Mouse (Mus musculus) left cerebral cortex, postnatal 4 days (tissue): ENCODE data around the gene Nup205. TPM values are rescaled to one million over a fixed set of nuclear protein-coding genes. Genes with fewer than 3 reads are reported as not detected.
A peak's percentile ranks its signal among the peaks of the same experiment; 100 is the strongest.

Experiments
- DNase-seq: peaks from one replicate; pipeline ENCODE4 v3.0.0-alpha.2; 2022
- intact Hi-C: fragments of 180-260 bp; cut with DNase I; formaldehyde crosslinking; loops from one replicate; pipeline ENCODE4 v1.15.1; 2025
- total RNA-seq, 2 experiments: library from RNA; stranded (reverse); gene quantifications; 2 replicates each; pipeline ENCODE4 v1.2.3; 2021

Gene Nup205
- total RNA-seq, 2 experiments from 2014 or later, result 51.2 to 55.3 TPM

DNA sequence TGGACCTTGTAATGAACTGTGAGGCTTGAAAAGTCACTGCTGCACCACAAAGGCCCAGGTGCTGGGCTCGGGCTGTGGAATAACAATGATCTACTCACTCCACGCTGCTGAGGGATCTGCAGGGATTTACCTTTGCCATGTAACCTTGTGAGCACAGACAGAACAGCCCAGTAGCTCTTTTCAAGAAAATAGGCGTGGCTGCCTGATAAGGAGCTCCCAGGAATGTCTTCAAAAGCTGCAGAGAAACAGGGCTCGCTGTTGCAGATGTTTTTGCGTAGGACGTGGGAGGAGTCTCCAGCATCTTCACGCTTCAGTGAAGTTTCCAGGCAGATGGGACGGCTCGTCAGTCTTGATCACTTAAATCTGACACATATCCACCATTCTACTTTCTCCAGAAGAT lies 66.8 kb downstream of the Nup205 start:
- no peak for DNase-seq
- intact Hi-C loops, result loop anchor here (10.0 kb wide), 1 partner anchor 49 kb away; no protein-coding TSS in a partner anchor

- intact Hi-C loops, result loop anchor here (10.0 kb wide), 1 partner anchor 50 kb away; no protein-coding TSS in a partner anchor
- DNase-seq, result no peak
These were observed 67.9 kb downstream of the Nup205 start for GRCm38 (mm10) chr6:35245086-35245485.

DNA sequence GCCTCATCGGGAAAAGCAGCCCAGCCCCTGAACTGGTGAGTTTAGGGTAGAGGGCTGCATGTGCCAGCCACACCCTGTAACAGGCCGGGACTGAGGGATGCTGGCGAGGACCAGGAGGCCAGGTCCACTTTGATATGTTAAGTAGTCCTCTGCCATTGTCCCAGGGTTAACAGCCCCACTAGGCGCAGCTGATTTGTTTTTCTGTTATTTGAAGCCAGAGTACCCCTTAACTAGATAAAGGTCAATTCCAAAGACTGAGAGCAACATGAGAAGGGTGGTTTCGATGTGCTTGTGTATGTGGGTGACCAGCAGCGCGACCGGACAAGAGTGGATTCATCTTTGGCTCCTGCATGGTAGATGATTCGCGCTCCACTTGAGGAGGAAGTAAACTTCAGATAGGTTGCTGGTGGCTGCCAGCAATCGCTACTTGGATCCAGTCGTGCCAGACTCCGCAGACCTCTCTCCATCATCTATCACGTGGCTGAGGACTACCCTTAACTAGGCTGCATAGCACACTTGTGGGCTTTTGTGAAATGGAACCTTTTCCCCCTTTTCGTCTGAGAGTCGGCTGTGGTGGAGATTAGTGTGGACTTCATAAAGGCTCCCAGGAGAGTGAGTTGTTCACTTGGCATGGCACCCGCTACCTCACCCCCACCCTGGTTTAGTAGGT lies 74.7 kb downstream of the Nup205 start:
- intact Hi-C loops, result loop anchor here (10.0 kb wide), 1 partner anchor 113 kb away; no protein-coding TSS in a partner anchor
- no peak for DNase-seq

GRCm38 (mm10) chr6:35252477-35253346 lies 75.5 kb downstream of the Nup205 start:
- peak; percentile 92 for DNase-seq
- intact Hi-C loops, result loop anchor here (10.0 kb wide), 1 partner anchor 112 kb away; no protein-coding TSS in a partner anchor

DNA sequence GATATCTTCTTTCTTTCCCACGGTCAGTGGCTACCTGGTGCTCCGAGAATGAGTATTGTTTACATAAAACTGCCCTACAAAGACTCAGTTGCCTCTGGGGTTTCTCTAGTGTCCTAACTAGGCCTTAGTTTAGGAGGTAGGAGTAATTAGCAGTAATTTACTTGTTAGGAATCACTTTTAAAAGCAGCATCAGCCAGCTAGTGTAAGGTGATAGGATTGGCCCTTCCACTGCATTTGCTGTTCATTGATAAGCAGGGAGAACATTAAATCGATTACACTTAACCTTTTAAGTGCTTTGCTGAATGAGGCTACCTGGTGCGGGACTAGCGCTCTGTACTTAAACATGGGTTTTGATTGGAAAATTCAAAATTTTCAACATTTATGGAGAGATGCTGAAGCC lies 76.3 kb downstream of the Nup205 start:
- no peak for DNase-seq
- intact Hi-C loops, result loop anchor here (10.0 kb wide), 1 partner anchor 111 kb away; no protein-coding TSS in a partner anchor

DNA sequence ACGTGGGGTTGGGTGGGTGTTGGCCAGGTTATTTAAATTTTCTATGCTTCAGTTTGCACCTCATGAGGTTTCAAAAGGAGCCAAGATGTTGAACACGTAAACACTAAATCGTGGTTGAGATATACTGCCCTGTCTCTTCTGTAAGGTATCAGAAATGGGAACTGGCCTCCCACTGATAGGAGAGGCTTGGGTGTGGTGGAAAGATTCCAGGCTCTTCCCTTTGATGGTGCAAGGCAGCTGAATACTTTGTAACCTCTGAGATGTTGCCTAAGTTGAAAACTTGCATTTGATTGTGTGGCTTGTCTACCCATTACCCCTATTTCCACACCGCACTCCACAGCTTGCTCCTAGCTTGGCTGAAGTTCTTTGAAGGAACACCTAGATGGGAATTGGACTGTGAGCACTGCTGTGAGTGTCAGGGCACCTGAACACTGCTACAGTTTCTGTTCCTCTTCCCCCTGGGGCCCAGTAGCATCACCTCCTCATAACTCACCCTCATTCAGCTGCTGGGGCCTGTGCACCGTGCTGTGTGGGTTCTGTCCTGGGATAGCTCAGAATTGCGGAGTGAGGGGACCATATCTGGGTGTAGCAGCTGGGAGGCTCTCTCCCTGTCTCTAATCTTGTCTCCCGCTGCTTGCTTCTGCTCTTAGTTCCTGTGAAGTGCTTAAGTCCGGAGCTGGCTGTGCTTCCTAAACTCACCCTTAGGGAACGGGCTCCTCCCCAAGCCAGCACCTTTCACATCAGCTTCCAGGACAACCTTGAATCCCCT lies 77.1 kb downstream of the Nup205 start:
- no peak for DNase-seq
- intact Hi-C loops, result loop anchor here (10.0 kb wide), 1 partner anchor 110 kb away; no protein-coding TSS in a partner anchor

DNA sequence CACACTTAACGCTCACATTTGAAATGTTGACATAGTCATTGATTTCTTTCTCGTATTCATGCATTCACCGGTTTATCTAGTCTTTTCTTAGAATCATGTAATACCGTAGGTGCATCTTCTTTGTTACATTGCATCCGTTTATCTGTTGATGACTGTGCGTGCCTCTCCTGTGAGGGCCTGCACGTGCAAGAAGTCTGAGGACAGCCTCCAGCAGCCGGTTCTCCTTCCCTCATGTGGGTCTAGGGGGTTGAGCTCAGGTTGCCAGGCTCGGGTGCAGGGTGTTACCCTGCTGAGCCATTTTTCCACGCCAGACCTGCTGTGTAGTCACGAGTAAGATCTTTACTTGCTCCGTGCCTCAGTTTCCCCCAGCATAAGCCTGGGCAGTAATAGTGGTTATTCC lies 77.8 kb downstream of the Nup205 start:
- intact Hi-C loops, result loop anchor here (10.0 kb wide), 1 partner anchor 110 kb away; no protein-coding TSS in a partner anchor
- no peak for DNase-seq

DNA sequence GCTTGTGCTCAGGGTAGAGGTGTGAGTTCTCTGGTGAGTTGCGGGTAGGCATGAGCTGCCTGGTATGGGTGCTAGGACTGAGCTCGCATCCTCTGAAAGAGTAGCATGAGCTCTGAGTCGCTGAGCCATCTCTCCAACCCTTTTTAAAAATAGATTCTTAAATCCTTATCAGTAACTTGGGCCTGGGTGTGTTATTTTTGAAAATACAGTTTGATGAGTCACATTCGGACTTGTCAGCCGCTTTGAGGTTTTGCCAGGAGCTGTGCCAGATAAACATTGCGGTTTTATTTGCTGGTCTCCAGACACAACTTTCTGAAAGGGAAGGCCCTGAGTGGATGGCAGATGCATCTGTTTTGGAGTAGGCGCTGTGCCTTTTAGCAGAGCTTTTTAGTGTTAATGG lies 79.5 kb downstream of the Nup205 start:
- intact Hi-C loops, result loop anchor here (10.0 kb wide), 1 partner anchor 108 kb away; no protein-coding TSS in a partner anchor
- no peak for DNase-seq

GRCm38 (mm10) chr6:35257626-35258190 lies 80.5 kb downstream of the Nup205 start:
- intact Hi-C loops, result loop anchor here (10.0 kb wide), 1 partner anchor 107 kb away; no protein-coding TSS in a partner anchor

GRCm38 (mm10) chr6:35258922-35259321 lies 81.7 kb downstream of the Nup205 start:
- DNase-seq, result no peak
- intact Hi-C loops, result loop anchor here (10.0 kb wide), 1 partner anchor 106 kb away; no protein-coding TSS in a partner anchor

More at GRCm38 (mm10) chr6:35257626-35258190, 80.5 kb downstream of the Nup205 start:
- no peak for DNase-seq

DNA sequence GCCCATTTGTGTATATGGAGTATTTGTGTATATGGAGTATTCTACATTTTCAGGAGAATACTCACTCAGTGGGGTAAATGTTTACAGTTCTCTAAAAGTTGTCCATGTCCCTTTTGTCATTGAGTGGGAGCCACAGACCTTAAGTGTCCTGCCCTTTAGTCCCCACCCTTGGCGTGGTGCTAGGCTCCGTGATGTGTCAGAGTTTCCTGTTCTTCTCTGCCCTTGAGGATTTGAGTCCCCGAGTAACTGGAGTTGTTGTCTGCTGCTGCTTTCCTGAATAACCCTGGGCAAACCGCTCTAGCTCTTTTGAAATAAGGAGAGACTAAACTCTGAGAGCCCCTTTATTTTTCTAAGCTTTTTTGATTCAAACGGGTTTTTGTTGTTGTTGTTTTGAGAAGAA lies 82.3 kb downstream of the Nup205 start:
- intact Hi-C loops, result loop anchor here (10.0 kb wide), 1 partner anchor 105 kb away; no protein-coding TSS in a partner anchor
- DNase-seq, result no peak

GRCm38 (mm10) chr6:35260531-35260930 lies 83.3 kb downstream of the Nup205 start:
- no peak for DNase-seq
- intact Hi-C loops, result no loop called here

GRCm38 (mm10) chr6:35265580-35266278 lies 88.5 kb downstream of the Nup205 start:
- no peak for DNase-seq
- intact Hi-C loops, result no loop called here

- intact Hi-C loops, result no loop called here
- DNase-seq, result no peak
These were observed 91.5 kb downstream of the Nup205 start for GRCm38 (mm10) chr6:35268711-35269110.

- no peak for DNase-seq
- intact Hi-C loops, result no loop called here
These were observed 92.4 kb downstream of the Nup205 start for GRCm38 (mm10) chr6:35269643-35270042.

- intact Hi-C loops, result no loop called here
- peak; percentile 63 for DNase-seq
These were observed 94.1 kb downstream of the Nup205 start for GRCm38 (mm10) chr6:35271094-35271855.

DNA sequence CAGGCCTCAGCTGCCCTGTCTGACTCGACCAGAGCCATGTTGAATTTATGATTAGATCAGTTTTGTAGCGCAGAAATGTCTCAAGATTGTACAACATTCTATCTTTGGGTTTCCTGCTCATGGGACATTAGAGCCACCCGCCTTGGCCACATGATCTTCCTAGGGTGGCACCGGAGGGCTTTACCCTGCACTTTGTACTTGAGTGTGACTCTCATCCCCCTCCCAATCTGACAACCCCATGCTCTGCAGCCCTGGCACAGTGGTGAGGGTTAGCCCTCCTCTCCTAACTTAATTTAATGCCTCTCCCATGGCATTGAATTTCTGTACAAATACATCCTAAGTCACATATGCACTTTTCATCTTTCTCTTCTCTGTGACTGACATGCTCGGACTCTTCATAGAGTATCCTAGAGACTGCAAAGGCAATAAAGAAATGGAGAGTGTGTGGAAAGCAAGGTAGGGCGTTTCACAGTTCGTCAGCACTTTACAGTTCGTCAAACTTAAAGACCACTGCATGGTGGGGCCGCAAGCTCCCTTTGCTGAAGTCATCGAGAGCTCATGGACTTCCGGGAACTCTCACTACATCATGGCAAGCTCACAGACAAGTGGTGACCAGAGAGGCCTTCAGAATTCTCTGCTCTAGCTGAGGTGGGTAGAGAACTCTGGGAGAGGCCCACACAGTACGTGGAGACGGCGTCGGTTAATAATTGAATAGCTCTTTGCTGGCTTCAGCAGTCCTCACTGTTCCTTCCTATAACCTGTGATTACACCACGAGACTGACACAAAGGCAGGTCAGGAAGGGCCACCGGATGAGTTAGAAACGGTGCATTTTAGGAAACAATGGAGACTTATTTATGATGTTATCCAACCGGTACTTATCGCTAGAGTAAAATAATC lies 94.9 kb downstream of the Nup205 start:
- DNase-seq, result no peak

More for the DNA sequence above, 94.9 kb downstream of the Nup205 start:
- intact Hi-C loops, result no loop called here
